Mouse (Mus musculus): Measurements from ENCODE around the gene Nxf2. TPM values are rescaled to one million over a fixed set of nuclear protein-coding genes. Genes with fewer than 3 reads are reported as not detected.

Gene Nxf2
- polyA plus RNA-seq, 1 experiment, result not detected

GRCm38 (mm10) chrX:134914851-134915250 is 49.7 kb downstream of the Nxf2 start:
- WGBS, result 75% methylated on average over 4 of the region's 4 CpGs
- H3K4me3 ChIP-seq (ENCODE audit: extremely low read depth, insufficient read depth, insufficient read length), result no peak overlapping the region
- H3K36me3 ChIP-seq (ENCODE audit: control insufficient read depth, insufficient read depth, low read length), result no peaks in the 10 kb centered on the region
- no peak for DNase-seq (ENCODE audit: low read depth in 1 of 2, low spot score in 2 of 2)
- no peaks in the 10 kb centered on the region for H3K27me3 ChIP-seq (ENCODE audit: control insufficient read depth, insufficient read depth, low read length)
- H3K4me1 ChIP-seq (ENCODE audit: control insufficient read depth, insufficient read depth, insufficient read length), result no peaks in the 10 kb centered on the region
- TF ChIP-seq POLR2A (IDR thresholded peaks at IDR 0.05; ENCODE audit: low read depth, low read length), result no peak
- TF ChIP-seq CTCF (IDR thresholded peaks at IDR 0.05; ENCODE audit: extremely low read depth, insufficient read depth, insufficient read length, insufficient replicate concordance), result no peak
- H3K27ac ChIP-seq (ENCODE audit: insufficient read depth, low read length), result no peak overlapping the region

- H3K4me3 ChIP-seq (ENCODE audit: extremely low read depth, insufficient read depth, insufficient read length), result no peak overlapping the region
- peak; percentile 5 to 15 for DNase-seq (ENCODE audit: low read depth in 1 of 2, low spot score in 2 of 2)
- WGBS, result 31% methylated on average over 4 of the region's 4 CpGs
- no peak for TF ChIP-seq CTCF (IDR thresholded peaks at IDR 0.05; ENCODE audit: extremely low read depth, insufficient read depth, insufficient read length, insufficient replicate concordance)
- no peak for TF ChIP-seq POLR2A (IDR thresholded peaks at IDR 0.05; ENCODE audit: low read depth, low read length)
- no peaks in the 10 kb centered on the region for H3K4me1 ChIP-seq (ENCODE audit: control insufficient read depth, insufficient read depth, insufficient read length)
- no peaks in the 10 kb centered on the region for H3K27me3 ChIP-seq (ENCODE audit: control insufficient read depth, insufficient read depth, low read length)
- H3K36me3 ChIP-seq (ENCODE audit: control insufficient read depth, insufficient read depth, low read length), result no peaks in the 10 kb centered on the region
- H3K27ac ChIP-seq (ENCODE audit: insufficient read depth, low read length), result no peak overlapping the region
Measured at GRCm38 (mm10) chrX:134913234-134913936, 51.2 kb downstream of the Nxf2 start.

- no peak for TF ChIP-seq POLR2A (IDR thresholded peaks at IDR 0.05; ENCODE audit: low read depth, low read length)
- no peak for TF ChIP-seq CTCF (IDR thresholded peaks at IDR 0.05; ENCODE audit: extremely low read depth, insufficient read depth, insufficient read length, insufficient replicate concordance)
- Histone ChIP-seq H3K27ac (ENCODE audit: insufficient read depth, low read length) (no peak overlapping the region), H3K36me3 (ENCODE audit: control insufficient read depth, insufficient read depth, low read length) (no peaks in the 10 kb centered on the region), H3K4me1 (ENCODE audit: control insufficient read depth, insufficient read depth, insufficient read length) (no peaks in the 10 kb centered on the region), H3K4me3 (ENCODE audit: extremely low read depth, insufficient read depth, insufficient read length) (no peak overlapping the region), H3K27me3 (ENCODE audit: control insufficient read depth, insufficient read depth, low read length) (no peaks in the 10 kb centered on the region)
- 66% methylated on average over 2 of the region's 2 CpGs for WGBS
- no peak for DNase-seq (ENCODE audit: low read depth in 1 of 2, low spot score in 2 of 2)
Measured at GRCm38 (mm10) chrX:134912805-134913204, 51.7 kb downstream of the Nxf2 start.

GRCm38 (mm10) chrX:134910345-134910744 is 54.2 kb downstream of the Nxf2 start:
- no peak for DNase-seq (ENCODE audit: low read depth in 1 of 2, low spot score in 2 of 2)
- Histone ChIP-seq H3K36me3 (ENCODE audit: control insufficient read depth, insufficient read depth, low read length) (no peaks in the 10 kb centered on the region), H3K27me3 (ENCODE audit: control insufficient read depth, insufficient read depth, low read length) (no peaks in the 10 kb centered on the region), H3K4me3 (ENCODE audit: extremely low read depth, insufficient read depth, insufficient read length) (no peak overlapping the region), H3K4me1 (ENCODE audit: control insufficient read depth, insufficient read depth, insufficient read length) (no peaks in the 10 kb centered on the region), H3K27ac (ENCODE audit: insufficient read depth, low read length) (no peak overlapping the region)
- 34% methylated on average over 4 of the region's 4 CpGs for WGBS
- TF ChIP-seq POLR2A (IDR thresholded peaks at IDR 0.05; ENCODE audit: low read depth, low read length), result no peak
- TF ChIP-seq CTCF (IDR thresholded peaks at IDR 0.05; ENCODE audit: extremely low read depth, insufficient read depth, insufficient read length, insufficient replicate concordance), result no peak

Other genes with a start within 250 kb of the Nxf2 start
- 0.46 and 1.1 TPM in 2 replicates for gene Armcx1, start 246.8 kb downstream of the Nxf2 start, polyA plus RNA-seq (2012; rRNA removed)
- gene Armcx6, start 213.3 kb downstream of the Nxf2 start, polyA plus RNA-seq (2012; rRNA removed), result 0.74 and 0.95 TPM in 2 replicates
- gene Armcx3, start 208.2 kb downstream of the Nxf2 start, polyA plus RNA-seq (2012; rRNA removed), result 1.6 and 1.9 TPM in 2 replicates
- 9.0 and 11.5 TPM in 2 replicates for gene Armcx2, start 155.5 kb downstream of the Nxf2 start, polyA plus RNA-seq (2012; rRNA removed)
- gene Zmat1, start 44.5 kb upstream of the Nxf2 start, polyA plus RNA-seq (2012; rRNA removed), result 0.63 and 0.81 TPM in 2 replicates
- gene Gm15023, start 212.9 kb upstream of the Nxf2 start, polyA plus RNA-seq (2012; rRNA removed), result not detected in 2 replicates
- gene Tceal6, start 245.9 kb upstream of the Nxf2 start, polyA plus RNA-seq (2012; rRNA removed), result not detected in 2 replicates